Mouse (Mus musculus) heart, embryonic 10.5 days (tissue): Measurements from ENCODE around the gene Timp1. TPM values are rescaled to one million over a fixed set of nuclear protein-coding genes. Genes with fewer than 3 reads are reported as not detected.

Experiments
- DNase-seq: peaks from one replicate; pipeline ENCODE4 v3.0.0-alpha.2; 2017; ENCODE audit warnings: low spot score
- H3K27ac ChIP-seq: fragments of 300-500 bp; sonication (generic); 2 replicates; pipeline ENCODE4 v1.5.1; 2016; ENCODE audit warnings: mild to moderate bottlenecking
- H3K27me3 ChIP-seq: fragments of 300-500 bp; sonication (generic); 2 replicates; pipeline ENCODE4 v1.6.1; 2016; ENCODE audit warnings: mild to moderate bottlenecking; ENCODE audit not compliant: poor library complexity, insufficient read depth, severe bottlenecking
- H3K36me3 ChIP-seq: fragments of 300-500 bp; sonication (generic); 2 replicates; pipeline ENCODE4 v1.6.1; 2016; ENCODE audit warnings: mild to moderate bottlenecking, moderate library complexity
- H3K4me1 ChIP-seq: fragments of 300-500 bp; sonication (generic); 2 replicates; pipeline ENCODE4 v1.6.1; 2016; ENCODE audit warnings: mild to moderate bottlenecking
- H3K4me3 ChIP-seq: fragments of 300-500 bp; sonication (generic); 2 replicates; pipeline ENCODE4 v1.5.1; 2016; ENCODE audit warnings: mild to moderate bottlenecking, moderate library complexity
- H3K9me3 ChIP-seq: fragments of 300-500 bp; sonication (generic); 2 replicates; pipeline ENCODE4 v1.6.1; 2016; ENCODE audit warnings: mild to moderate bottlenecking, moderate library complexity
- WGBS: fragments of 180-500 bp; shearing (Covaris S2); methylation state at CpG from one replicate; pipeline ENCODE4 v1.1.7; 2016; 5-methylcytosine and 5-hydroxymethylcytosine counted together
- polyA plus RNA-seq: library from polyadenylated mRNA; unstranded; fragments of >200 nt; fragmentation: Nextera tagmentation; extraction: Ambion mirVana; gene quantifications from 2 replicates; pipeline ENCODE4 v1.2.1, GENCODE M21; 2016

Timp1 gene
- 24.2 and 29.2 TPM in 2 replicates for polyA plus RNA-seq

DNA sequence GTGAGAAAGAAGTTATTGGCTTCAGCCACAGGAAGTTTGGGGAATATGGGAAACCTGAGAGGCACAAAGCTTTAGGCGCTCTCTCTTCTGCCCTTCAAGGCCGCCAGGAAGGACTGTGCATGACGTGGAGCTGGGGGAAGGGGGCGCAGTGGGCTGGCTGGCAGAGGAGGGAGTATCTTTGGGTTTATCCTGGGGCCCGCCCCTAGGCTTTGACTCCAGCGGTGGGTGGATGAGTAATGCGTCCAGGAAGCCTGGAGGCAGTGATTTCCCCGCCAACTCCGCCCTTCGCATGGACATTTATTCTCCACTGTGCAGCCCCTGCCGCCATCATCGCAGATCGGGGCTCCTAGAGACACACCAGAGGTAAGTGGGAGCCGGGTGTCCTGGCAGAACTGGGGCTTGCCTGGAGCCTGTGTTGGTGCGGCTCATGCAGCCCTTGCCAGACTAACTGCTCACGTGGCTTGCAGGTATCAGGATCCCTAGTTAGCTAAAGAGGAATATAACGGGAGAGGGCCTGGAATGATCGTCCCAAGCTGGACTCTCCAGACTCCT, at the start of gene Timp1:
Gene Timp1, plus strand, starts transcription at position 205 of the 552 bp plus-strand sequence.
- WGBS: 13% methylated on average over 18 of the region's 18 CpGs
- Histone ChIP-seq H3K4me1 (no peaks in the 10 kb centered on the region), H3K4me3 (peak within 1 kb of the TSS; percentile 53), H3K27me3 (no peaks in the 10 kb centered on the region), H3K36me3 (no peaks in the 10 kb centered on the region), H3K27ac (peak within 1 kb of the TSS; percentile 81), H3K9me3 (no peaks in the 10 kb centered on the region)
- peak; percentile 83 for DNase-seq

DNA sequence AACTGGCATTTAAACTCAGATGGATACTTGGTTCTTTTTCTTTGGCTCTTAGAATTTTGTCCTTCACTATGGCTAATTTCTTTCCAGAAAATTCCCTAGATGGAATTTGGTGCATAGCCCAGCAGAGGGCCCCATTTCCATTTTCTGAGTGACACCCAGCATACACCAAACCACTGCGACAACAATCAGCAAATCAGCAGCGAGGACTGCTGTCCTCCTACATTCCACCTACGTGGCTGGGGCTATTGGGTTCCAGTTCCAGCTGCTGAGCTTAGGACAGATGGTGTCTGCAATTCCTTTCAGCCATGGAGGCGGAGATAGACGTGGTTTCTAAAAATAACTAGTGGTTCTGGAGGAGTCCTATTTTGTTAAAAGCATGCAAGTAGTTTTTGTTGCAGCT, 41.0 kb upstream of the Timp1 start:
- Histone ChIP-seq H3K27me3 (no peaks in the 10 kb centered on the region), H3K4me1 (no peaks in the 10 kb centered on the region), H3K4me3 (no peak overlapping the region), H3K36me3 (no peaks in the 10 kb centered on the region), H3K9me3 (no peaks in the 10 kb centered on the region), H3K27ac (no peak overlapping the region)
- DNase-seq: peak; percentile 81
- WGBS: 23% methylated on average over 5 of the region's 5 CpGs

DNA sequence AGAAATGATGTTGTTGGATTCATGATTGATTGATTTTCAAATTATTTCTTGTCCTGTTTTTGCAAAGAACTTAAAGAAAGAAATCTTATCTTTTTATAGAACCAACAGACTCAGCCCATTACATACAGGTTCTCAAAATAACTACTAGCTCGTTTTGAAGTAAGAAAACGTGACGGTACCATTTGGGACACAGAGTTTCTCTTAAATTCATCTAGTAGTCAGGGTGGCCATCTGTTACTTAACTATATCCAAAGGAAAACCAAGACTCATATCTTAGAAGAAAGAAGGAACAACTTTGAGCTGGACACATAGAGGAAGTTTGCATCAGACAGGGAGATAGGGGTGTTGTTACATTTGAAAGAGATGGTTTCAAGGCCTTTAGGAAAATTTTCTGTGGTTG, 22.7 kb upstream of the Timp1 start:
- Histone ChIP-seq H3K27me3 (no peaks in the 10 kb centered on the region), H3K9me3 (no peaks in the 10 kb centered on the region)
- WGBS: 84% methylated on average over 3 of the region's 3 CpGs

DNA sequence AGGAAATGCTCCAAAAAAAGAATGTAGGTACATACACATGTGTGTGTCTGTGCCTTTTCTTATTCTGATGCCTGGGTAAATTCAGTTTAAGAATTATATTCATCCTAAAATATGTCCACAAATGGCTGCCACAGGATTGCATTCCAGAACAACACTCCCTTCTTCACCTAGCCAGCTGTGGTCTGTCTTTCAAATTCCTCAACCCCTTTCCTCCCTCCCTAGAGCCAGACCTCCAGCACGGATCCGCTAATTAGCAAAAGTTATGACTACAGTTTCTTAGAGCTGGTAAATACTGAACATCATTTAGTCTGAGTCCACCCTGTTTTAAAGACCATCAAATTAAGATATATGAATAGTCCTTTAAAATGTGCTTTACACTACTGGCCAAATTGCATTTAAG, 22.1 kb upstream of the Timp1 start:
- Histone ChIP-seq H3K27ac (peak overlapping the region; percentile 86), H3K27me3 (no peaks in the 10 kb centered on the region), H3K36me3 (peaks cover 21% of the 10 kb centered on the region), H3K4me3 (peak overlapping the region; percentile 72), H3K9me3 (no peaks in the 10 kb centered on the region), H3K4me1 (no peaks in the 10 kb centered on the region)
- WGBS: 25% methylated on average over 2 of the region's 2 CpGs
- DNase-seq: no peak

More for the DNA sequence above, 22.7 kb upstream of the Timp1 start:
- H3K27ac ChIP-seq: no peak overlapping the region
- no peak overlapping the region for H3K4me3 ChIP-seq
- no peaks in the 10 kb centered on the region for H3K4me1 ChIP-seq
- DNase-seq: no peak
- H3K36me3 ChIP-seq: peaks cover 21% of the 10 kb centered on the region

DNA sequence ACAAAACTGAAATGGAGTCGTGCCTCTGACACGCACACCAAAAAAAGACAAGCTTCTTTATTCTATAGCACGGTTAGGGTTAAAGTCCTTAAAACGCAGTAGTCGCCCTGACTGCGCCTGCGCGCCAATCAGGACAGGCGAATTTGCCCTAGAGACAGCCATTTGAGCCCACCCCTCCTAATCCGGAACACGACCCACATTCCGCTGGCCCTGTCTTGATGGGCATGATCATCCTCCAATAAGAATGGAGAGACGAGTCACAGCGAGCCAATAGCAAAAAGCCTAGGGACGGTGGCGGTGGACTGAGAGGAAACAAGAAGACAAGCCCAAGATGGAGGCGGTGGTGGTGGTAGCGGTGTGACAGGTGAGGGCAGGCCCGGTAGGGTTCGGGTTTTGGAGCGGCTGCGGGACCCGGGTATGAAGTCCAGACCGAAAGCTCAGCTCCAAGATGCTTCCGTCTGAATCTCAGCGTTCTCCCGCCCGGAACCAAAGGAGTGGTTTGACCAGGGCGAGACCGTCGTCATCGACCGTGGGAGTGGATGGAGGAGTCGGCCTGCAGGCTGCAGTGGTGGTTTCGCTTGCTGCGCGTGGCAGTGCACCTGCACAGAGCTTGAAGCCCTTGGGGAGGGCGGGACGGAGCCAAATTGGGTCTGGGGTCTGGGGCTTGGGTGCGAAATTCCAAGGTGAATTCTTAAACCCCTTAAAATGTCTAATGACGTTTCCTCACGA, 21.5 kb upstream of the Timp1 start:
- DNase-seq: peak; percentile 96
- H3K4me1 ChIP-seq: no peaks in the 10 kb centered on the region
- 13% methylated on average over 42 of the region's 42 CpGs for WGBS
- no peaks in the 10 kb centered on the region for H3K9me3 ChIP-seq
- no peaks in the 10 kb centered on the region for H3K27me3 ChIP-seq
- H3K27ac ChIP-seq: peak overlapping the region; percentile 86
- peaks cover 26% of the 10 kb centered on the region for H3K36me3 ChIP-seq
- H3K4me3 ChIP-seq: peak overlapping the region; percentile 72

DNA sequence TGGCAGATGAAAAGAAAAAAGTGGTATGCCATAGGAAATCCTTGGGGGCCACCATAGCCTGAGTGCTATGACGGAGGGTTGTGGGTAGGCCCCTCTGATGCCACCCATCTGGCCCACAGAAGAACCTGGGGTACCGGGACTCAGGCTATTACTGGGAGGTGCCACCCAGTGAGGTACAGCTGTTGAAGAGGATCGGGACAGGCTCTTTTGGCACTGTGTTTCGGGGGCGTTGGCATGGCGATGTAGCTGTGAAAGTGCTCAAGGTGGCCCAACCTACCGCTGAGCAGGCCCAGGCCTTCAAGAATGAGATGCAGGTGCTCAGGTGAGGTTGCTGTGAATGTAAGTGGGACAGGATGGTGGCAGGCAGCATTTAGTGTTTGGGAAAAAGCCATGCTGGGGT, 16.2 kb upstream of the Timp1 start:
- no peaks in the 10 kb centered on the region for H3K4me1 ChIP-seq
- no peak overlapping the region for H3K4me3 ChIP-seq
- H3K36me3 ChIP-seq: peaks cover 54% of the 10 kb centered on the region
- no peak overlapping the region for H3K27ac ChIP-seq
- no peaks in the 10 kb centered on the region for H3K9me3 ChIP-seq
- DNase-seq: no peak
- 93% methylated on average over 7 of the region's 7 CpGs for WGBS
- H3K27me3 ChIP-seq: no peaks in the 10 kb centered on the region

DNA sequence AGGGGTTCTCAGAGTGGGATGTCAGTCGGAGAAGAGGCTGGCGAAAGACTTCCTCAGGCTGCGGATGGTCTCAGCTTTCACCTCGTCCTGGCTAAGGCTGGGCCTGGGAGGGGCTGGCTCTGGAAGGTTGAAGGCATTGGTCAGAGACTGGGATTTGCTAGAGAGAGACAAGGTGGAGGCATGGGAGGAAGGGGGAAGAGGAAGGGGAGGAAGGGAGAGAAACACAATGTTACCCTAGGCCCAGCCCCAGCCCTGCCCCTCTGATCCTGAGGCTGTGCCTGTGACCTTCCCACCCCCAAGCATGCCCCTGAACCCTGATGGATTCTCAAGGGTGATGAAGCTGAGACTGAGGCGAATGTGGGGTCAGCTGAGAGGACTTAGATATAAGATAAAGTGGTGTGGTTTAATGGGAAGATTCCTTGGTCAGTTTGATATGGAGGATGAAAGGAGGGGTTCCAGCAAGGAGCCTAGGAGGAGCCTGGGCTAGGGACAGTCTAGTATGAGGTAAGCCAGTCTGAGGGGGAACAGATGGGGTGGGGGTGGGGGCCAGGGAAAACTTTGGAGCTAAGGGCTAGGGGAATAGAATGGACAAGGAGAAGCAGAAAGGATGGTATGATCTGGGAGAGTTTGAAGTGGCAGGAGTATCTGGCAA, 8.4 kb upstream of the Timp1 start:
- Histone ChIP-seq H3K36me3 (peaks cover 25% of the 10 kb centered on the region), H3K27me3 (no peaks in the 10 kb centered on the region), H3K27ac (no peak overlapping the region), H3K4me3 (no peak overlapping the region), H3K4me1 (peaks cover 18% of the 10 kb centered on the region), H3K9me3 (no peaks in the 10 kb centered on the region)
- 43% methylated on average over 5 of the region's 5 CpGs for WGBS
- DNase-seq: no peak

DNA sequence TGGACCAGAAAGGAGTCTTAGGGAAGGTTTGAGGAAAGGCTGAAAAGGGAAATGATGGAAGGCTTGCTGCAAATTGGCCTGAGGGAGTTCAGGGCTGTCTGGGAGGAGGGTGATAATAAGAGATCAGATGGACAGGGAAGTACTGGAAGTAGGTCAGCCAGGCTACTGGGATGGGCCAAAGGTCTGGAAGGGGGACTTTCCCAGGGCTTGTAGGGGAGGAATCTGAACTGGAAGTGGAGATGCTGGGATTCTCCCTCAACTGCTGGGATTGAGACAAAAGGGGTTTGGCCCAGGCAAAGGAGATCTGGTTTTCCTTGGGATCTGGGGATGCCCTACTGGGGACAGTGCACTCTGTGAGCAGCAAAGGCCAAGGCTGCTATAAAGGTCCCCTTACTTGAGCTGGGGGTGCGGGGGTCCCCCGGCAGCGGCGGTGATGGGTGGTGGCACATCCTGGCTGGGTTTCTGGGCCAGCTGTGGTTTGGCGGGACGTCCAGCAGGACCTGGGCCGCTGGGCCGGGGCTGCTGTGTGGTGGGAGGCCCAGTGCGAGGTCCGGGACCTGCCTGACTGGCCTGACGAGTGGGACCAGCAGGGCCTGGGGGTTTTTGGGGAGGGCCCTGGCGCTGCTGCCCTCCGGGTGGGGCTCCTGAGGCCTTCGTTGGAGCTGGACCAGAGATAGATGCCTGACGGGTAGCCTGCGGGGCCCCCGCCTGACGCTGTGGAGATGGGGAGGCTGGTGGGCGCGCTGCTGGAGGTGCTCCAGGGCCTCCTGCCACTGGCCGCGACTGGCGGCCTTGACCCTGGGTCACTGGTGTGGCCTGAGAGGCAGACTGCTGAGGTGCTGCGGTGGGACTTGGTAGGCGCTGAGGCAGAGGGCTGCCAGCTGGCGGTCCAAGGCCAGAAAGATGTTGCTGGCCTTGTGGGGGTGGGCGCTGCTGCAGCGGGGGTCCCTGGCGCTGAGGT, 7.6 kb upstream of the Timp1 start:
- WGBS: 39% methylated on average over 29 of the region's 29 CpGs
- Histone ChIP-seq H3K4me1 (peaks cover 18% of the 10 kb centered on the region), H3K36me3 (peaks cover 21% of the 10 kb centered on the region), H3K27me3 (no peaks in the 10 kb centered on the region), H3K9me3 (no peaks in the 10 kb centered on the region), H3K27ac (peak overlapping the region; percentile 42; the same call in 1 of the 2 replicates), H3K4me3 (no peak overlapping the region)
- DNase-seq: no peak

DNA sequence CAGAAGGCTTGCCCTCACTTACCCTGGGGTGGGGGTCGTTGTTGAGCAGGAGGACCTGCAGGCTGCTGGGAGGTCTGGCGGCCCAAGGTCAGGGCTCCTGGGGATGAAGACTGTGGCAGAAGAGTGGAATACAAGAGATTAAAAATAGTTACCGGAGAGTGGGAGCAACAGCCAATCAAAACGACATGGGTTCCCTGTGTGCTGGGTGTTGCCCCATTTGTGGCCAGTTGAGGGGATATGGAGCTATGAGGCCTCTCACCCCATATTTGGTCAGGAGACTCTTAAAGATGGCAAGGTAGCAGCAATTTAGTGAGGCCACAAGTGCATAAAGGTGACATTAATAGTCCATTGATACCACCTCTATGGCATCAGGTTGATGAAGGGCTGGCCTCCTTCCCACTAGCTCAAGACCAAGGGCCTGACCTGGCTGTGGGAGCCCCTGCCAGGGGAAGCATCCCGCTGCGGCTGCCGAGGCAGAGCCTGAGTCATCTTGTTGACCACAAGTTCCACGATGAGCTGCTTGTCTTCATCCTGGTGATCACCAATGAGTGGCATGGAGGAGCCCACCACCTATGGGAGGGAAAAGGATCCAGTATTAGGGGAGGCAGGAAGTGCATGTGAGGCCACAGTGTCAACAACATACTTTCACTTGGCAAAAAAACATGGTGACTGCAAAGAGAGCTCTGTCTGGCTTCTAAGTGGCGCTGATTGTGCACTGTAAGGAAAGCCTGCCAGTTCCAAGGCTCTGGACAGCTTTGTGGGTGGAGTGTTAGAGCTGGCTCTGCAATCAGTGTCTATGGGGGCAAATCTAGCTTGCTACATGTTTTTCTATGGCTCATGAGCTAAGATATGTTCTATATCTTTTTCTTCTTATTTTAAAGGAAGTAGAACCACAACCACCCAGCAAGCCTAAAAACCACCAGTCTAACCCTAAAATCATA, 6.5 kb upstream of the Timp1 start:
- no peak overlapping the region for H3K4me3 ChIP-seq
- WGBS: 78% methylated on average over 9 of the region's 9 CpGs
- H3K27me3 ChIP-seq: no peaks in the 10 kb centered on the region
- peaks cover 18% of the 10 kb centered on the region for H3K4me1 ChIP-seq
- DNase-seq: no peak
- H3K36me3 ChIP-seq: peaks cover 13% of the 10 kb centered on the region
- H3K9me3 ChIP-seq: no peaks in the 10 kb centered on the region
- H3K27ac ChIP-seq: 0 out of 2 replicates have a peak overlapping the region, but pooled peaks have one; percentile 42

DNA sequence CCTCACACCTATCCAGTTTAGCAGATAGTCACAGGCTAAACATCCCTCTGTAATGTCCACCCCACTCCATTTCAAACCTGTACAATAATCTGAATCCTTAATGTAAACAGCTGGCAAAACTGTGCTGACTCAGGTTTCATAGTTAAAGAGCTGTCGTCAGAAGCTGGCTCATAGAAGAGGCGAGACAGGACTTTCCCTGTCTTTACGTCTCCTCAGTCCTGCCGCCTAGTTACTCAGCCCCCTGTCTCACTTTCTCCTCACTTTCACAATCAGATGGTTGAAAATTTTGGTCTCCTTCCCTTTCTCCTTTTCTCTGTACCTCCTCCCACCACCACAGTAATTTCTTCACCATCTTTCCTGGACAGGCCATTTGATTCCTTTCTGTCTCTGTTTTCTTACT, 1.9 kb upstream of the Timp1 start:
- Histone ChIP-seq H3K27ac (no peak overlapping the region), H3K4me3 (no peak overlapping the region), H3K27me3 (no peaks in the 10 kb centered on the region), H3K9me3 (no peaks in the 10 kb centered on the region), H3K36me3 (no peaks in the 10 kb centered on the region), H3K4me1 (peaks cover 5% of the 10 kb centered on the region)
- WGBS: 62% methylated on average over 4 of the region's 4 CpGs
- no peak for DNase-seq

DNA sequence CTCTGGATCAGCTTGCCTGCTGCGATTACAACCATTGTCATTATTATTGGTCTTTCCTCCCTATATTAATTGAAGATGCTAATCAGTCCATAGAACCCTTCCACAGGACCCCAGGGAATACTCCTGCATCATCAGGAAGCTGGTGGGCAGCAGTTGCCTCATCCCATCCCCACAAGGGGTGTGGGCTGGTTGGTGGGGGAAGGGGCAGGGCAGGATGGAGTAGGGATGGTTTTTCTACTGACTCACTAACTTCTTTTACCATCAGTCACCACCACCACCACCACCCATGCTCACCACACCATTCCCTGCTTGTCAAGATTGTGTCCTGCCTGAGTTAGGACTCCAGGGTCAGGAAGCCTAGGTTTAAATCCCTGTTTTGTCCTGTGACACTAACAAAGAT, 763 bp upstream of the Timp1 start:
- no peak for DNase-seq
- Histone ChIP-seq H3K36me3 (no peaks in the 10 kb centered on the region), H3K27ac (no peak overlapping the region), H3K4me3 (no peak overlapping the region), H3K9me3 (no peaks in the 10 kb centered on the region), H3K4me1 (no peaks in the 10 kb centered on the region), H3K27me3 (no peaks in the 10 kb centered on the region)
- WGBS: 61% methylated on average over 1 of the region's 1 CpGs
